Mouse (Mus musculus) skeletal muscle tissue, adult 2 months (tissue): ENCODE data around the gene Irx3.

Source experiments
- DNase-seq: peaks from one replicate; pipeline ENCODE4 v3.0.0-alpha.2; 2012; ENCODE audit warnings: low read depth, low spot score

Irx3 gene

GRCm38 (mm10) chr8:91801839-91802238, at the start of gene Irx3:
TSS of gene Irx3 (minus strand) at chr8:91802067.
- DNase-seq, result peak; percentile 80

DNA sequence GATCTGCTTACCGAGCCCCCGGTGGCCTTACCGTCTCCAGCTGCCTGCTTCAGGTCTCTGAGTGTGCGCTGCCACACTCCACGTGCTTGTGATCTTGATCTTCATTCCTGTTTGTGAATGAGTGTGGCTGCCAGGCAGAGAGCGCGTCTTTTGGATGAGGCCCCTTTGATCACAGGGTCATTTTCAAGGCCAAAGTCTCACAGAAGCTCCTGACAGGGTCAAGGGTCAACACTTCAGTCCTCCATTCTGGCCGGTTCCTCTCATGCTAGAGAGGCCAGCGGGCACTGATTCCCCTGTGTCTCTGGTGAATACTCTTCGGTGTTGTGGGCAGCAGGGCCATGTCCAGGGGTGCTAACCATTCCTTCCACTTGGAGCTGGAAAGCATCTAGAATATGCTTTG, 49.5 kb upstream of the Irx3 start:
- DNase-seq, result no peak

- no peak for DNase-seq
Measured at GRCm38 (mm10) chr8:91849984-91850383, 48.1 kb upstream of the Irx3 start.

- no peak for DNase-seq
Measured at GRCm38 (mm10) chr8:91849529-91849928, 47.7 kb upstream of the Irx3 start.

GRCm38 (mm10) chr8:91845641-91846040, 43.8 kb upstream of the Irx3 start:
- no peak for DNase-seq

DNA sequence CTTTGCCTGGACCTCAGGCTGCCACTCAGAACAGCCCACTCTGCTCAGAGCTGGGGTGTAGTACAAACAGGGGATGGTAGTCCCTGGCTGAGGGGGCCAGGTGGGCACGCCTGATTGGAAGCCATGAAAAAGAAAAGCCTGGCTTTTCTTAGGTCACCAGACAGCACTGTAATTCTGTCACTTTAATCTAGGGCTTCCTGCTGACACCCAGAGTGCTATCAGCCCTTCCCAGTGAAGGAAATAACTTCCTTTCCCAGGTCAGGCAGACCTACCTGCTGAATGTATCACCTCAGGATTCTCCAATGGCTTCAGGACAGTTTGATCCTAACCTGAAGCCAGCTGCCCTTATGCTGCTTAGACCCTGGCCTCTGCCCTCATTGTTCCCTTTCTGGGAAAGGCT, 35.3 kb upstream of the Irx3 start:
- DNase-seq, result no peak

- no peak for DNase-seq
Measured at GRCm38 (mm10) chr8:91836685-91837084, 34.8 kb upstream of the Irx3 start.

- no peak for DNase-seq
Measured at GRCm38 (mm10) chr8:91827661-91828060, 25.8 kb upstream of the Irx3 start.

- no peak for DNase-seq
Measured at GRCm38 (mm10) chr8:91827192-91827591, 25.3 kb upstream of the Irx3 start.

DNA sequence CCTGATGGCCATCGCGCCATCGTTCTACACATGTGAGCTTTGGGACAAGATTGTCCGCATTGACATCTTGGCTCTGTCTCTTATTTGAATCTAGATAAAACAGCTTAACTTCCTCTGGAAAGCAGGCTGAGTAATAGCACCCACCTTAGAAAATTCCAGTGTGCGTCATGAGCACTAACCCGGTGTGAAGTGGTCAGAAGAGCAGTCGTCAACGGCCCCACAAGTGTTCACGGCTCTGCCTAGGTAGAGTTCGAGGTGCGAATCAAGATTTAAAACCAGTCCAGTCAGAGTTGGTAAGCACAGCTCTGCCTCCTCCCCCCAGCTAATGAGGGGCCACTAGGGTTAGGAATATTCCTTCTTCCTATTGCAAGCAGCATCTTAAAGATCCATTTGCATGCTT, 21.5 kb upstream of the Irx3 start:
- no peak for DNase-seq

GRCm38 (mm10) chr8:91822746-91823145, 20.9 kb upstream of the Irx3 start:
- DNase-seq, result no peak

DNA sequence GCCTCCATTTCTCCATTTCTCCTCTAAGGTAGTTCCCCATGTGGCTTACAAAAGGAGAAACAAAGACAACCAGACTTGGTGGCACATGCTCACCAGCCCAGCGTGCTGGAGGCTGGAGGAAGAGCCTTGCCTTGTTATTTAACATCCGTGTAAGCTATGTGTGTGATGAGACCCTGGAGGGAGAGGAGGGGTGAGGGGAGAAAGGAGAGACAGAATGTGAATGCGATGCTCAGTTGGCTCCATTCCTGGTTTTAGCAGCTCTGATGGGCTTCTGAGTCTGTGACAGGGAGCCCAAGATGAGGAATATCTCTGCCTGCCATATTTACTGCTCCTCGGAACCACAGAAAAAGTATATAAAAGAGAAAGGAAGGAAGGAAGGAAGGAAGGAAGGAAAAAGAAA, 20.1 kb upstream of the Irx3 start:
- DNase-seq, result no peak

GRCm38 (mm10) chr8:91819778-91820177, 17.9 kb upstream of the Irx3 start:
- no peak for DNase-seq

- DNase-seq, result no peak
Measured at GRCm38 (mm10) chr8:91818784-91819183, 16.9 kb upstream of the Irx3 start.

DNA sequence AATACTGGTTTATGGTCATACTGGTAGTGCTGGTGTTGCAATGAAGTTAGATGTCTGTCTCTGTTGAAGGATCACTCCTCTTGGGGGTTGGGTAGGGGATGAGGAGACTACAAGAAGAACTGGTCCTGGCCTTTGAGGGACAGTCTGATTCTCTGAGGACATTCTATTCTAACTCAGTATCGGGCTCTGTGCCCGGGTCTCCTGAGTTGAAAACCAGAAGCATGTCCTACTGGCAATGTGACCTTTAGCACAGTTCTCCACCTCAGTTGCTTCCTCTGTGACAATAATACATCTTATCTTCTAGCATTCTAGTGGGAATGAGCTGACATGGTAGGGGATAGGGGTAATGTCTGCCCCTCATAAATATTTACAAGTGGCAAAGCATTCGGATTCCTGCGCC, 12.2 kb upstream of the Irx3 start:
- no peak for DNase-seq

GRCm38 (mm10) chr8:91806720-91807241, 4.9 kb upstream of the Irx3 start:
- DNase-seq, result no peak

DNA sequence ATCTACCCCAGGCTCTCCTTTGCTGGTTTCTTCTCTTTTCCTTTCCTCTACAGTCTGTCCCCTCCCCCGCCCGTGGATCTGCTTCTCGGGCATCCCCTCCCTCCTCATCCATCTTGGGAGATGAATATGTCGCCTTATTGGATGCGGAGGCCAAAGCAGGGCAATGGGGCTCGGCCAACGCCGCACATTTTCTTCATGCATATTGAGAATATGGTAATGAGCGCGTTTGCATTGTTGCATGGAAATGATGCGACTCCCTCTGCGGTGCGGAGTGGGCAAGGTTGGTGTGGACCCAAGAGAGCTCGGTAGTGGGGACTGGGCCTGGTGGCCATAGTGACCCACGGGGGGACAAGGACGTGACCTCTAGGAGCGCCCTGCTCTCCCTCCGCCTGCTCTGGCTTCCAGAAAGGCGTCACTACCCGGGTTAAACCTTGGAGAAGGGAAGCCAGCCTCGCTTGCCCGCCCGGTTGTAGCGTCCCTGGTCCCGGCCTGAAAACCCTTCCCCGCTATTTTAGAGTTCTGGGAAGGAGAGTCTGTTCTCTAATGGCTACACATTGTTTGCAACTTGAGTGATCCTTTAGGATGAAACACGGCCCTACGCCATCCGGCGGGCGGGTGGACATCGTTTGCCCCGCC, 4.3 kb upstream of the Irx3 start:
- no peak for DNase-seq

GRCm38 (mm10) chr8:91805254-91805671, 3.4 kb upstream of the Irx3 start:
- no peak for DNase-seq

- no peak for DNase-seq
Measured at GRCm38 (mm10) chr8:91804403-91805253, 2.8 kb upstream of the Irx3 start.

- DNase-seq, result no peak
Measured at GRCm38 (mm10) chr8:91803515-91804402, 1.9 kb upstream of the Irx3 start.

DNA sequence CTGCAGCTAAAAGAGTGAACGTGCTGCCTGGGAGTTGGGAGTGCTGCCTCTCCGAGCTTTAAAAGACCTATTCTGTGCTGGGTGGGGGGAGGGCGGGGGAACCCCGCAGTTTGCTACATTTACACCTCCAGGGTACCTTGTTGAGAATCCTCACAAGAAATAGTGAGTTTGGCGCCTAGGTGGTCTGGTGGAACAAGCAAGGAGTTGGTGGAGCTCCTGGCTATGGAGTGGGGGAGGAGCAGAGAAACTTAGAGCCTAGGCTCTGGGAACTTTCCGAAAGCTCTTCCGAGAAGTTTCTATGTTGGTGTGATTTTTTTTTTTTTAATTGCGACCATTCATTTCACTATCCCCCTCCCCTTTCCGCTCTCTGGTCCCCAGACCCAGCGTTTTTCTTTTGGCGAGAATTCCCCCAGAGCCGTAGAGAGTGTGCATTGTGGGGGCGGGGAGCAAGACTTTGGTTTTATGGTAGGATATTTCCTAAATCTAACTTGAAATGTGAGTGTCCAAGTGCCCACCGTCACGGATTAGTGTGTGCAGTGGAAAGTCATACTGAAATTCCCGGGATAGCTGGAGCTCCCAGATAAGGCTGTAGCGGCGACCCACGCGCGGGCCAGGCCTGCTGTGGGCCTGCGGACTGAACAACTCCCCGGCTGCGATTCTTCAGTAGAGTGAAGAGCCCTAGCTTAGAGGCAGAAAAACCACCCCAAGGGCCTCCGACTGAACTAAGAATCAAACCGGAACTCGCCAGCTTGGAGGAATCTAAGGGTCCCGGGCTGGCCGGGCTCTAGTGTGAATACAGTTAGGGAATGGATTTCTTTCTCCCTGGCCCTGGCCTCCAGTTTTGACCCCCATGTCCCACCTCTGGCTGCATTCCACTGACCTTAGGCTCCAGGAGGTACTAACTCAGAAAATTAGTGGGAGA, 795 bp upstream of the Irx3 start:
- no peak for DNase-seq
